Mouse (Mus musculus): ENCODE data around the gene Hoxb9. TPM values are rescaled to one million over a fixed set of nuclear protein-coding genes. Genes with fewer than 3 reads are reported as not detected.
A peak's percentile ranks its signal among the peaks of the same experiment; 100 is the strongest.

Gene Hoxb9
- total RNA-seq, 4 experiments from 2014 or later, result 0.12 to 0.24 (median 0.19) TPM; not detected in 1

GRCm38 (mm10) chr11:96267021-96267920, 4.0 kb upstream of the Hoxb9 start:
- no peak for DNase-seq (ENCODE audit: low spot score in 2 of 2)

GRCm38 (mm10) chr11:96268031-96268745, 3.1 kb upstream of the Hoxb9 start:
- no peak for DNase-seq (ENCODE audit: low spot score in 2 of 2)

- DNase-seq (ENCODE audit: low spot score in 2 of 2), result no peak
These were observed 1.4 kb upstream of the Hoxb9 start for GRCm38 (mm10) chr11:96269869-96270268.

- DNase-seq (ENCODE audit: low spot score in 2 of 2), result no peak
These were observed 319 bp downstream of the Hoxb9 start for GRCm38 (mm10) chr11:96271541-96272011.

- DNase-seq (ENCODE audit: low spot score in 2 of 2), result no peak
These were observed 1.0 kb downstream of the Hoxb9 start for GRCm38 (mm10) chr11:96272024-96272921.

- DNase-seq (ENCODE audit: low spot score in 2 of 2), result no peak
These were observed 3.2 kb downstream of the Hoxb9 start for GRCm38 (mm10) chr11:96274428-96274827.

GRCm38 (mm10) chr11:96275896-96276295, 4.6 kb downstream of the Hoxb9 start:
- DNase-seq (ENCODE audit: low spot score in 2 of 2), result no peak

GRCm38 (mm10) chr11:96277151-96278044, 6.1 kb downstream of the Hoxb9 start:
- DNase-seq (ENCODE audit: low spot score in 2 of 2), result no peak

GRCm38 (mm10) chr11:96278324-96278723, 7.1 kb downstream of the Hoxb9 start:
- no peak for DNase-seq (ENCODE audit: low spot score in 2 of 2)

- DNase-seq (ENCODE audit: low spot score in 2 of 2), result peak; percentile 35 to 59
These were observed 7.5 kb downstream of the Hoxb9 start for GRCm38 (mm10) chr11:96278773-96279172.

- DNase-seq (ENCODE audit: low spot score in 2 of 2), result no peak
These were observed 8.4 kb downstream of the Hoxb9 start for GRCm38 (mm10) chr11:96279421-96280233.

GRCm38 (mm10) chr11:96280399-96281378, 9.4 kb downstream of the Hoxb9 start:
- no peak for DNase-seq (ENCODE audit: low spot score in 2 of 2)

- DNase-seq (ENCODE audit: low spot score in 2 of 2), result no peak
These were observed 10.1 kb downstream of the Hoxb9 start for GRCm38 (mm10) chr11:96281396-96281795.

- no peak for DNase-seq (ENCODE audit: low spot score in 2 of 2)
These were observed 10.8 kb downstream of the Hoxb9 start, which contains the start of gene Hoxb8 for GRCm38 (mm10) chr11:96281855-96282570. Gene Hoxb8 (plus strand): TSS chr11:96281905.

- DNase-seq (ENCODE audit: low spot score in 2 of 2), result no peak
These were observed 11.7 kb downstream of the Hoxb9 start for GRCm38 (mm10) chr11:96282795-96283430.

GRCm38 (mm10) chr11:96284041-96284749, 12.9 kb downstream of the Hoxb9 start:
- no peak for DNase-seq (ENCODE audit: low spot score in 2 of 2)
